Mouse (Mus musculus): ENCODE data around the gene Rfc5. TPM values are rescaled to one million over a fixed set of nuclear protein-coding genes. Genes with fewer than 3 reads are reported as not detected.
A peak's percentile ranks its signal among the peaks of the same experiment; 100 is the strongest.

Rfc5 gene
- total RNA-seq, 1 experiment from 2014 or later: 16.8 TPM

GRCm38 (mm10) chr5:117347011-117347410 is 41.8 kb downstream of the Rfc5 start:
- peak; percentile 56 for DNase-seq

GRCm38 (mm10) chr5:117346281-117346680 is 42.6 kb downstream of the Rfc5 start:
- DNase-seq: no peak

GRCm38 (mm10) chr5:117345432-117345976 is 43.3 kb downstream of the Rfc5 start:
- DNase-seq: no peak

GRCm38 (mm10) chr5:117344496-117344895 is 44.4 kb downstream of the Rfc5 start:
- DNase-seq: peak; percentile 33

- DNase-seq: no peak
Measured at GRCm38 (mm10) chr5:117341896-117342295, 47.0 kb downstream of the Rfc5 start.

GRCm38 (mm10) chr5:117340081-117340480 is 48.8 kb downstream of the Rfc5 start:
- DNase-seq: no peak

GRCm38 (mm10) chr5:117338503-117338902 is 50.3 kb downstream of the Rfc5 start:
- DNase-seq: no peak

GRCm38 (mm10) chr5:117337999-117338398 is 50.8 kb downstream of the Rfc5 start:
- no peak for DNase-seq

GRCm38 (mm10) chr5:117330457-117330856 is 58.4 kb downstream of the Rfc5 start:
- no peak for DNase-seq

Other genes starting within 250 kb of the Rfc5 start
- 832 and 835 TPM in 2 replicates for gene Pebp1, start 101.4 kb downstream of the Rfc5 start, total RNA-seq (2021)
- gene Vsig10, start 70.0 kb downstream of the Rfc5 start, total RNA-seq (2021): 18.5 and 21.6 TPM in 2 replicates
- 100 and 103 TPM in 2 replicates for gene Wsb2, start 31.7 kb downstream of the Rfc5 start, total RNA-seq (2021)
- gene Ksr2, start 25.0 kb upstream of the Rfc5 start, total RNA-seq (2021): 4.7 and 5.2 TPM in 2 replicates